Mouse (Mus musculus): ENCODE results near the gene Pfdn2. TPM values are rescaled to one million over a fixed set of nuclear protein-coding genes. Genes with fewer than 3 reads are reported as not detected.
A peak's percentile ranks its signal among the peaks of the same experiment; 100 is the strongest.

Pfdn2 gene
- total and polyA plus RNA-seq, 2 experiments from 2014 or later: 13.1 to 140 TPM

GRCm38 (mm10) chr1:171378298-171378697 lies 32.8 kb downstream of the Pfdn2 start:
- 89% methylated on average over 6 of the region's 6 CpGs for WGBS
- DNase-seq (ENCODE audit: low spot score): no peak

DNA sequence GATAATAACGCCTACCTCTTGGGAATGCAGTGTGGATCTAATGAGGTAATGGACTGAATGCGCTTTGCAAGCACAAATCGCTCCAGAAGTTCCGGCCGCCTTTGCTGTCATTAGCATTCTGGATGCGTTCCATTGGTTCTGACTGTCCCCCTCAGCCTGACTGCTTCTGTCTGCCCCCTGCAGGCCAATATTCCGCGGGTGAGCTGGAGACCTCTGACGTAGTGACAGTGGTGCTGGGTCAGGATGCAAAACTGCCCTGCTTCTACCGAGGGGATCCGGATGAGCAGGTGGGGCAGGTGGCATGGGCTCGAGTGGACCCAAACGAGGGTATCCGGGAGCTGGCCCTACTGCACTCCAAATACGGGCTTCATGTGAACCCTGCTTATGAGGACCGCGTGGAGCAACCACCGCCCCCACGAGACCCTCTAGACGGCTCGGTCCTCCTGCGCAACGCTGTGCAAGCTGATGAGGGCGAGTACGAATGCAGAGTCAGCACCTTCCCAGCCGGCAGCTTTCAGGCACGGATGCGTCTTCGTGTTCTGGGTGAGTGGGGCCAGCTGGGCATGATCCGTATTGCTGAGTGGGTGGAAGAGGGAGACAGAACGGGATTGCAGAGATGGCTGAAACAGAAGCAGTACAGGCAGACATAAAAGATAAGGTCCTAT lies 34.6 kb downstream of the Pfdn2 start:
- Histone ChIP-seq H3K9ac (replicated peaks; ENCODE audit: low read length) (peak overlapping the region; percentile 25; the same call in 1 of the 2 replicates), H3K4me1 (ENCODE audit: insufficient read depth, low read length) (peaks cover 7% of the 10 kb centered on the region; the same call in 1 of the 2 replicates), H3K27me3 (ENCODE audit: insufficient read depth, low read length) (no peaks in the 10 kb centered on the region), H3K4me3 (ENCODE audit: low read length) (peak overlapping the region; percentile 28), H3K9me3 (ENCODE audit: low read length) (no peaks in the 10 kb centered on the region), H3K27ac (no peak overlapping the region; the same call in 1 of the 2 replicates), H3K36me3 (ENCODE audit: insufficient read depth, low read length) (no peaks in the 10 kb centered on the region), H3K4me2 (ENCODE audit: low read depth, low read length) (peak overlapping the region; percentile 58)
- peak; percentile 85 for TF ChIP-seq CTCF (IDR thresholded peaks at IDR 0.05; ENCODE audit: low read depth)
- WGBS: 1% methylated on average over 31 of the region's 31 CpGs
- ATAC-seq (peak; percentile 91), DNase-seq (ENCODE audit: low spot score) (peak; percentile 91)

More at GRCm38 (mm10) chr1:171378298-171378697, 32.8 kb downstream of the Pfdn2 start:
- H3K4me2 ChIP-seq (ENCODE audit: low read depth, low read length): no peak overlapping the region
- no peak overlapping the region for H3K9ac ChIP-seq (replicated peaks; ENCODE audit: low read length)
- no peak for TF ChIP-seq CTCF (IDR thresholded peaks at IDR 0.05; ENCODE audit: low read depth)
- no peak overlapping the region for H3K27ac ChIP-seq
- H3K4me3 ChIP-seq (ENCODE audit: low read length): no peak overlapping the region
- no peaks in the 10 kb centered on the region for H3K27me3 ChIP-seq (ENCODE audit: insufficient read depth, low read length)
- H3K4me1 ChIP-seq (ENCODE audit: insufficient read depth, low read length): peaks cover 7% of the 10 kb centered on the region; the same call in 1 of the 2 replicates
- H3K9me3 ChIP-seq (ENCODE audit: low read length): no peaks in the 10 kb centered on the region
- no peaks in the 10 kb centered on the region for H3K36me3 ChIP-seq (ENCODE audit: insufficient read depth, low read length)
- no peak for ATAC-seq

DNA sequence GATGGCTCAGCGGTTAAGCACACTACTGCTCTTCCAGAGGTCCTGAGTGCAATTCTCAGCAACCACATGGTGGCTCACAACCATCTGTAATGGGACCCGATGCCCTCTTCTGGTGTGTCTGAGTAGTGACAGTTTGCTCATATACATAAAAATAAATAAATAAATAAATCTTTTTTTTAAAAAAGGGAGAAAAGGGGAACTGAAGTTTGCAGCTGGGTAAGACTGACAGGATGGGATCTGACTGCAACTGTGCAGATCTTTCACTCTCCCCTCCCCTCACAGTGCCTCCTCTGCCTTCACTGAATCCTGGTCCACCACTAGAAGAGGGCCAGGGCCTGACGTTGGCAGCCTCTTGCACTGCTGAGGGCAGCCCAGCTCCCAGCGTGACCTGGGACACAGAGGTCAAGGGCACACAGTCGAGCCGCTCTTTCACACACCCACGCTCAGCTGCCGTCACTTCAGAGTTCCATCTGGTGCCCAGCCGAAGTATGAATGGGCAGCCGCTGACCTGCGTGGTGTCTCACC lies 36.7 kb downstream of the Pfdn2 start:
- no peak overlapping the region for H3K4me2 ChIP-seq (ENCODE audit: low read depth, low read length)
- 0 out of 2 replicates have a peak, but pooled peaks have one; percentile 6 for TF ChIP-seq CTCF (IDR thresholded peaks at IDR 0.05; ENCODE audit: low read depth)
- ATAC-seq: no peak

DNA sequence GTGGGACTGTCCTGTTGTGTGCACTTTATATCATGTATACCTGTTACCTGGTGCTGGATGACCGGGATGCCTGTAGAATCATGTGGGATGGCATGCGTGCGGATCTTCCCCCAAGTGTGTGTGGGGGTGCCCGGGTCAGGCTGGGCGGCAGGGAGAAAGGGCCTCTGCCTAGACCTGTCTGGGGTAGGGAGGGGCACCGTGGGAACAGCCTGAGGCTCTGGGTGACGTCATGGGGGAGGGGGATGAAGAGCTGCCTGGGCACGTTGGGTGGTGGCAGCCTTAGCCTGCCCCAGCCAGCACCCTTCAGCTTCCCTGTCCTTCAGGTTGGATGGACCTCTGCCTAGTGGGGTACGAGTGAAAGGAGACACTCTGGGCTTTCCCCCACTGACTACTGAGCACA lies 38.9 kb downstream of the Pfdn2 start:
- H3K27ac ChIP-seq: no peak overlapping the region
- H3K4me1 ChIP-seq (ENCODE audit: insufficient read depth, low read length): peaks cover 7% of the 10 kb centered on the region; the same call in 1 of the 2 replicates
- TF ChIP-seq CTCF (IDR thresholded peaks at IDR 0.05; ENCODE audit: low read depth): no peak
- ATAC-seq (no peak), DNase-seq (ENCODE audit: low spot score) (no peak)
- H3K36me3 ChIP-seq (ENCODE audit: insufficient read depth, low read length): no peaks in the 10 kb centered on the region
- H3K4me3 ChIP-seq (ENCODE audit: low read length): no peak overlapping the region
- H3K4me2 ChIP-seq (ENCODE audit: low read depth, low read length): no peak overlapping the region
- no peaks in the 10 kb centered on the region for H3K9me3 ChIP-seq (ENCODE audit: low read length)
- no peaks in the 10 kb centered on the region for H3K27me3 ChIP-seq (ENCODE audit: insufficient read depth, low read length)
- 67% methylated on average over 9 of the region's 9 CpGs for WGBS
- no peak overlapping the region for H3K9ac ChIP-seq (replicated peaks; ENCODE audit: low read length)

More for the DNA sequence above, 36.7 kb downstream of the Pfdn2 start:
- WGBS: 82% methylated on average over 11 of the region's 11 CpGs
- no peak overlapping the region for H3K27ac ChIP-seq
- H3K36me3 ChIP-seq (ENCODE audit: insufficient read depth, low read length): no peaks in the 10 kb centered on the region
- H3K4me3 ChIP-seq (ENCODE audit: low read length): no peak overlapping the region
- no peak overlapping the region for H3K9ac ChIP-seq (replicated peaks; ENCODE audit: low read length)
- no peaks in the 10 kb centered on the region for H3K9me3 ChIP-seq (ENCODE audit: low read length)
- no peak for DNase-seq (ENCODE audit: low spot score)
- peaks cover 7% of the 10 kb centered on the region; the same call in 1 of the 2 replicates for H3K4me1 ChIP-seq (ENCODE audit: insufficient read depth, low read length)
- no peaks in the 10 kb centered on the region for H3K27me3 ChIP-seq (ENCODE audit: insufficient read depth, low read length)

DNA sequence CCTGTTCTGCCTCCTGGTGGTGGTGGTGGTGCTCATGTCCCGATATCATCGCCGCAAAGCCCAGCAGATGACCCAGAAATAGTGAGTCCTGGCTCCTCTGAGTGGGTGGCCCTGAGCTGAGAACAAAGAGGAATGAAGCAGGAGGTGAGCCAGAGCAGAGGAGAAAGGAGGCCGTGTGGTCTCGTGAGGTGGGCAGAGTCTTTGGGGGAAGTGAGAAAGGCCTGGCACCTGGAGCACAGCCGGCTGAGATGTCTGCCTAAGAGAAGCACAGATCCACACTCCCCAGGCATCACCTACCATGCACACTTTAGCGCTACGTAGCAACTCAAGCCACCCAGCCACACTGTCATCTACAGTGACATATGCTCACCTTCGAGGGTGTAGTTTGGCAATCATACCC lies 39.7 kb downstream of the Pfdn2 start:
- ATAC-seq: no peak

DNA sequence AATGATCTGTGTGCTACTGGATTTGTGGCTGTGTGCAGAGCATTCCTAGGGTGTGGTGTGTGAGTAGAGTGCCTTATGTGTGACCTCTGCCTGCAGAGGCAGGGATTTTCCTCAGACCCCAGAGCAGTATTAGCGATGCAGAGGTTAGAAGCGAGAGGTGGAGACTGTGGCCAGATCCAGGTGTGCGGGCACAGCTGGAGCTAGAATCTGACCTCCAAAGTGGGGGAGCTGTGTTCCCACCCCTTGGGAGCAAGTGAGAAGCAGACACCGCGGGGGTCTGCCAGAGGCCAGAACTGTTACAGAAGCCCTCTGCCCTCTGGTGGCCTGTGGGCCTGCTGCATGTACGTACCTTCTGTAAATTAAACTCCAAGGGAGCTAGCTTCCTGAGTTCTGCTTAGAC lies 41.6 kb downstream of the Pfdn2 start:
- no peaks in the 10 kb centered on the region for H3K27me3 ChIP-seq (ENCODE audit: insufficient read depth, low read length)
- no peak overlapping the region for H3K27ac ChIP-seq
- peak; percentile 59 for TF ChIP-seq CTCF (IDR thresholded peaks at IDR 0.05; ENCODE audit: low read depth)
- peak; percentile 58 for DNase-seq (ENCODE audit: low spot score)
- no peaks in the 10 kb centered on the region for H3K36me3 ChIP-seq (ENCODE audit: insufficient read depth, low read length)
- no peaks in the 10 kb centered on the region for H3K9me3 ChIP-seq (ENCODE audit: low read length)
- peak; percentile 64 for ATAC-seq
- no peaks in the 10 kb centered on the region for H3K4me1 ChIP-seq (ENCODE audit: insufficient read depth, low read length)
- WGBS: 28% methylated on average over 6 of the region's 6 CpGs
- no peak overlapping the region for H3K4me2 ChIP-seq (ENCODE audit: low read depth, low read length)
- H3K9ac ChIP-seq (replicated peaks; ENCODE audit: low read length): no peak overlapping the region
- H3K4me3 ChIP-seq (ENCODE audit: low read length): no peak overlapping the region

More for the DNA sequence above, 39.7 kb downstream of the Pfdn2 start:
- no peak overlapping the region for H3K4me2 ChIP-seq (ENCODE audit: low read depth, low read length)
- H3K36me3 ChIP-seq (ENCODE audit: insufficient read depth, low read length): no peaks in the 10 kb centered on the region
- 62% methylated on average over 9 of the region's 9 CpGs for WGBS
- H3K27ac ChIP-seq: no peak overlapping the region
- H3K27me3 ChIP-seq (ENCODE audit: insufficient read depth, low read length): no peaks in the 10 kb centered on the region
- no peak overlapping the region for H3K9ac ChIP-seq (replicated peaks; ENCODE audit: low read length)
- H3K4me1 ChIP-seq (ENCODE audit: insufficient read depth, low read length): peaks cover 2% of the 10 kb centered on the region; the same call in 1 of the 2 replicates
- no peak overlapping the region for H3K4me3 ChIP-seq (ENCODE audit: low read length)
- H3K9me3 ChIP-seq (ENCODE audit: low read length): no peaks in the 10 kb centered on the region
- no peak for DNase-seq (ENCODE audit: low spot score)
- peak; percentile 24; the same call in 1 of the 2 replicates for TF ChIP-seq CTCF (IDR thresholded peaks at IDR 0.05; ENCODE audit: low read depth)

All from hindbrain, postnatal 0 days (tissue).